Mouse (Mus musculus): ENCODE data around the gene Itk.

- TF ChIP-seq POLR2A (IDR thresholded peaks at IDR 0.05; ENCODE audit: control insufficient read depth, extremely low read depth, insufficient read depth, low read length, poor library complexity) (no peak), CTCF (IDR thresholded peaks at IDR 0.05; ENCODE audit: borderline replicate concordance, control insufficient read depth, extremely low read depth, insufficient read depth, low read length, poor library complexity) (no peak)
These were observed 29.5 kb upstream of the Itk start for GRCm38 (mm10) chr11:46418860-46419259.

Measured in thymus, adult 2 months (tissue).